Mouse (Mus musculus): Measurements from ENCODE around the gene Ncoa4. TPM values are rescaled to one million over a fixed set of nuclear protein-coding genes. Genes with fewer than 3 reads are reported as not detected.

The Ncoa4 gene
- polyA plus RNA-seq, 1 experiment from 2014 or later = 106 TPM

DNA sequence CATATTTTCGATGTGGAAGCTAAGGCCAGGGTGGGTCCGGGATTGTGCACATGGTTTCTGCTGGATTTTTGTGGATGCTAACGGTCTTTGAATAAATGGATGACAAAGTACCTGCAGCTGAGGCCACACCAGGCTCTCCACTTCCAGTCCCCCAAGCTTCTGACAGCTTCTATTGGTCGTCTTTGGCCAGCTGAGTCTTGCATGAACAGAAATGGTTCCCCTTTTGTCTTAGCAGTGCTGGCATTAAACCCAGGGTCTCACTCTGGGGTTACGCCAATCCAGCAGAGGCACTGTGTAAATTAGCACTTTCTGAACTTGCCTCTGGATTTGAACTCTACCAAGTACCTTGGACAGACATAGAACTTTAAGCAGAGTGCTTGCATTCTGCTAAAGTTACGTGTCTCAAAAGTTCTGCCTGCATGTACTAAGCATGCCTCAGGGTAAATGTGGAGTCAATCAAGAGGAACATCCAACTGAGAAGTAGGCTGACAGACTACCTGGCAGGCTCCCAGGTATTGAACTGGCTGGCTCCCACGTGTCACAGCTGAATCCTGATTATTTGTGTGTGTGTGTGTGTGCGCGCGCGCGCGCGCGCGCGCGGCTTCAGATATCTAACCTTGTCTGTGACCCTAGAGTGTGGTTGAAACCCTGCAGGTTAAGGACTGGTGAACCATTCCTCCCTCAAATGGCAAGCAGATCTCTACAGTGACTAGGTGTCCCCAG, 7.3 kb upstream of the Ncoa4 start:
- Histone ChIP-seq H3K9me3 (ENCODE audit: control insufficient read depth, low read length) (peaks cover 7% of the 10 kb centered on the region; the same call in 1 of the 2 replicates), H3K4me3 (ENCODE audit: low read length) (no peak overlapping the region), H3K27ac (ENCODE audit: low read depth, low read length) (no peak overlapping the region), H3K9ac (ENCODE audit: low read depth, low read length) (no peak overlapping the region), H3K4me2 (replicated peaks; ENCODE audit: low read depth, low read length) (no peak overlapping the region), H3K4me1 (ENCODE audit: control insufficient read depth, insufficient read depth, low read length) (no peaks in the 10 kb centered on the region), H3K36me3 (ENCODE audit: control insufficient read depth, insufficient read depth, low read length) (no peaks in the 10 kb centered on the region), H3K27me3 (ENCODE audit: control insufficient read depth, insufficient read depth, low read length) (no peaks in the 10 kb centered on the region)
- WGBS = 88% methylated on average over 18 of the region's 18 CpGs
- ATAC-seq (ENCODE audit: low FRiP score, low TSS enrichment) = no peak

DNA sequence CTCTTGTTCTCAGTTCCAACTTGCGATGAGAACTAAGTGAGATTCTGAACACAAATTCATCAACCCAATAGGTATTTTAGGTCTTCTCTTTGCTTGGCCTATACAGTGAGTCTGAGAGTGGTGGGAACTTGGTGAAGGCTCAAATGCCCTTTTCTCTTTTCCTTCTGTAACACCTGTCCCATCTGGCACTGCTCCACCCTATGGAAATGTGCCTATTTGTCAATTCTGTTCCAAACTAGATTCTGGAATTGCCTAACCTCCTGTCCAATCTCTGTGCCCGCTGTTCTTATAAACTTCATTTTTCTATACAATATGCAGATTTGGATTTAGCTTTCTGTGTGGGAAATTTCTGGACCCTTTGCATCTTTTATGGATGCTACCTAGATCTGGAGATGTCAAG, 6.5 kb upstream of the Ncoa4 start:
- Histone ChIP-seq H3K27ac (ENCODE audit: low read depth, low read length) (no peak overlapping the region), H3K4me2 (replicated peaks; ENCODE audit: low read depth, low read length) (no peak overlapping the region), H3K9ac (ENCODE audit: low read depth, low read length) (no peak overlapping the region), H3K4me3 (ENCODE audit: low read length) (no peak overlapping the region), H3K27me3 (ENCODE audit: control insufficient read depth, insufficient read depth, low read length) (no peaks in the 10 kb centered on the region), H3K9me3 (ENCODE audit: control insufficient read depth, low read length) (peaks cover 2% of the 10 kb centered on the region; the same call in 1 of the 2 replicates), H3K4me1 (ENCODE audit: control insufficient read depth, insufficient read depth, low read length) (no peaks in the 10 kb centered on the region), H3K36me3 (ENCODE audit: control insufficient read depth, insufficient read depth, low read length) (no peaks in the 10 kb centered on the region)
- WGBS = 100% methylated on average over 2 of the region's 2 CpGs
- ATAC-seq (ENCODE audit: low FRiP score, low TSS enrichment) = no peak

DNA sequence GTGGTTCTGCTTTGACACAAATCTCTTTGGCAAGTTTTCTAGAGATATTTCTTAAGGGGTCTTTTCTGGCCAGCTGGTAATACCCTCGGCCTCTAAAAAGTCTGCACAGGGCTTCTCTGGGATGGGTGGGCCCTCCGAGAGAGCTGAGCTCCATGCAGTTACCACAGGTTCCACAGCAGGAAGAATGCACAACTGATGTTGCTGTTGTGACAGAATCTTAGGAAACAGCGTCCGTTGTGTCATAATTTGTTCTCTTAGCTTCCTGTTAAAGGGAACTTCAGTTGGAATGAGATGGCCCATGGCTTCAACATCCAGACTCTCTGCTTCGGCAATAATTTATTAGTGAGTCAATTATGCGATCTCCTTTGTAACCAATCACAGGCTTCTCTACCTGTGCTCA, 4.9 kb upstream of the Ncoa4 start:
- no peak for ATAC-seq (ENCODE audit: low FRiP score, low TSS enrichment)
- no peak overlapping the region for H3K9ac ChIP-seq (ENCODE audit: low read depth, low read length)
- H3K27ac ChIP-seq (ENCODE audit: low read depth, low read length) = no peak overlapping the region
- WGBS = 91% methylated on average over 6 of the region's 6 CpGs
- no peaks in the 10 kb centered on the region for H3K9me3 ChIP-seq (ENCODE audit: control insufficient read depth, low read length)
- H3K36me3 ChIP-seq (ENCODE audit: control insufficient read depth, insufficient read depth, low read length) = no peaks in the 10 kb centered on the region
- H3K4me2 ChIP-seq (replicated peaks; ENCODE audit: low read depth, low read length) = no peak overlapping the region
- H3K27me3 ChIP-seq (ENCODE audit: control insufficient read depth, insufficient read depth, low read length) = no peaks in the 10 kb centered on the region
- H3K4me3 ChIP-seq (ENCODE audit: low read length) = no peak overlapping the region
- H3K4me1 ChIP-seq (ENCODE audit: control insufficient read depth, insufficient read depth, low read length) = no peaks in the 10 kb centered on the region

DNA sequence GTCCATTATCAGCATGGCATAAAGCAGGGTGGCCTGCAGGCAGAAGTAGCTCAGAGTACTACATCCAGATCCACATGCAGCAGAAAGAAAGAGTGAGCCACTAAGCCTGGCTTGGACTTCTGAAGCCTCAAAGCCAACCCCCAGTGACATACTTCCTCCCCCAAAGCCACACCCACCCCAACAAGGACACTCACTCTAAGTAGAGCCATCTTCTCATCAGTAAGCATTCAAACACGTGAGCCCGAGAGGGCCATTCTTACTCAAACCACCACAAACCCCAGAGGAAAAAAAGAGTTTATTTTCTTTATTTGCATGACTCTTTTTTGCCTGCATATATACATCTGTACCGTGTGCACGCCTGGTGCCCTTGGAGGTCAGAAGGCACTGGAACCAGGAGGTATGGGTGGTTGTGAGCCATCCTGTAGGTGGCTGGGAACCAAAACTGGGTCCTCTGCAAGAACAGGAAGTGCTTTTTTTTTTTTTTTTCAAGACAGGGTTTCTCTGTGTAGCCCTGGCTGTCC, 455 bp upstream of the Ncoa4 start:
- ATAC-seq (ENCODE audit: low FRiP score, low TSS enrichment) = peak; percentile 36; the same call in 1 of the 2 replicates
- peak overlapping the region; percentile 75 for H3K4me2 ChIP-seq (replicated peaks; ENCODE audit: low read depth, low read length)
- H3K9ac ChIP-seq (ENCODE audit: low read depth, low read length) = peak overlapping the region; percentile 77; the same call in 1 of the 2 replicates
- no peaks in the 10 kb centered on the region for H3K36me3 ChIP-seq (ENCODE audit: control insufficient read depth, insufficient read depth, low read length)
- WGBS = 44% methylated on average over 4 of the region's 4 CpGs
- no peaks in the 10 kb centered on the region for H3K27me3 ChIP-seq (ENCODE audit: control insufficient read depth, insufficient read depth, low read length)
- 0 out of 2 replicates have a peak overlapping the region, but pooled peaks have one; percentile 47 for H3K27ac ChIP-seq (ENCODE audit: low read depth, low read length)
- peak overlapping the region; percentile 65 for H3K4me3 ChIP-seq (ENCODE audit: low read length)
- H3K9me3 ChIP-seq (ENCODE audit: control insufficient read depth, low read length) = no peaks in the 10 kb centered on the region
- peaks cover 12% of the 10 kb centered on the region for H3K4me1 ChIP-seq (ENCODE audit: control insufficient read depth, insufficient read depth, low read length)

DNA sequence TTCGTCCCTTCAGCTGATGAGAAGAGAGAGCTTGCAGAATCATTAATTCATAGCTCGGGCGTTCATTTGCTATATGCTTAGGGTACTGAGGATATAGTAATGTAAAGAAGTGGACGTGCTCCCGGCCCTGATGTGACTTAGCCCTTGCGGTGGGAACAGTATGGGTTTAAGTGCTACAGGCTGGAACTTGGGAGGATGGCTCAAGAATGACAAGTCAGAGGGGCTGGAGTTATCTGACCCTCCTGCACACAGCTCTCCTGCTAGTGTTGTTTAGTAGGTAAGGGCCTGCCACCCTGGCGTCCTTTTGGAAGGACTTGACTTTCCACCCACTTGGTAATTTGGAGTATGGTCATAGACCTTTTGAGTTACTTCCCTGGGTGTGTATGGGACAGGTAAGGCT, 898 bp downstream of the Ncoa4 start:
- Histone ChIP-seq H3K4me2 (replicated peaks; ENCODE audit: low read depth, low read length) (peak overlapping the region; percentile 75), H3K9ac (ENCODE audit: low read depth, low read length) (peak overlapping the region; percentile 77), H3K4me1 (ENCODE audit: control insufficient read depth, insufficient read depth, low read length) (peaks cover 20% of the 10 kb centered on the region), H3K9me3 (ENCODE audit: control insufficient read depth, low read length) (no peaks in the 10 kb centered on the region), H3K27ac (ENCODE audit: low read depth, low read length) (no peak overlapping the region), H3K27me3 (ENCODE audit: control insufficient read depth, insufficient read depth, low read length) (no peaks in the 10 kb centered on the region), H3K4me3 (ENCODE audit: low read length) (peak overlapping the region; percentile 65), H3K36me3 (ENCODE audit: control insufficient read depth, insufficient read depth, low read length) (no peaks in the 10 kb centered on the region)
- no peak for ATAC-seq (ENCODE audit: low FRiP score, low TSS enrichment)
- 30% methylated on average over 7 of the region's 7 CpGs for WGBS

DNA sequence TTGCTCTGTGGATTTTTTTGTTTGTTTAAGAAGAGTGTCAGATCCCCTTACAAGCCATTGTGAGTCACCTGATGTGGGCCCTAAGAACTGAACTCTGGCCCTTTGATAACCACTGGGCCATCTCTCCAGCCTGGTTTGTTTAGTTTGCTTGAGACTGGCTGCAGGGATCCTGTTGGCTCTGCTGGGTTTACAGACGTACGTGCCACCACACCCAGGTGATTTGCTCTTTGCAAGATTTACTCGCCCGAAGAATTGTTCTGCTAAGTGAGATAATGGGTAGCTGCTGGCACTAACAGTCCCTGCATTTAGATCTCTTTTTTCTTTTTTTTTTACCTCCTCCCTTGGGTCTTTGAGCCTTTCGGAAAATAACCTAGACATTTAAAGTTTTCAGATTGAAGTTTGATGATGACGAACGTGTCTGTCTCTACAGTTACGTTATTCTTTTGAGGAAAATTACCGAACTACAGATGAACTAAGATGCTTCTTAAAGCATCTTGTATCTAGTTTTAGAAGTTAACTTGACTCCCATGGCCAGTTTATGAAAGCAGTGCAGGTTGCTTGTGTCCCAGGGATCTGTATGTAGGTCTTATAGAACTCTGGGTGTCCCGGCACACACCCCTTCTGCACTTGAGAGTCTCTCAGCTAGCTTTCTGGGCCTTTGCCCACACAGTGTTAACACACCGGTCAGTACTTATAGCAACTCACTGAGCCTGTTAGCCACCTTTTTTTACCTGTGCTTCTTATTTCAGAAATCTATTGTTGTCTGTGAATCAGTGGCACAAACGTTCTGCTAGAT, 1.6 kb downstream of the Ncoa4 start:
- WGBS = 86% methylated on average over 12 of the region's 12 CpGs
- H3K4me1 ChIP-seq (ENCODE audit: control insufficient read depth, insufficient read depth, low read length) = peaks cover 20% of the 10 kb centered on the region

DNA sequence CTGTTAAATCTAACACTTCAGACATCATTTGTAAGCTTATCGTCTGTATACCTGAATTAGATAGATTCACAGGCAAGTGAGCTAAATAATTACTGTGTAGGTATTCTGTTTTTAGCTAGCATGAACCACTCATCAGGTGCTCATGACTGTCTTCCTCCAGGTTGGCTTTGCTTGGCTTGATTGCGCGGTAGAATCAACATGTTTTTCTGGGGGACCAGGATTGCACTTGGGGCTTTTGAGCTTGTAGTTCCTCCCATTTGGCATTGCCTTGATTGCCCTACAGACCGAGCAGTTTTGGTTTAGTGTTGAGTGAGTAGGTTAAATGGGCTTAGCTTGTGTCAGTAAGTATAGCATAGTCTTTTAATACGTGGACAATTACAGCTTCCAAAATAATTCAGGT, 2.6 kb downstream of the Ncoa4 start:
- no peak overlapping the region for H3K27ac ChIP-seq (ENCODE audit: low read depth, low read length)
- H3K27me3 ChIP-seq (ENCODE audit: control insufficient read depth, insufficient read depth, low read length) = no peaks in the 10 kb centered on the region
- no peak overlapping the region for H3K9ac ChIP-seq (ENCODE audit: low read depth, low read length)
- no peak overlapping the region for H3K4me3 ChIP-seq (ENCODE audit: low read length)
- WGBS = 83% methylated on average over 5 of the region's 5 CpGs
- no peaks in the 10 kb centered on the region for H3K9me3 ChIP-seq (ENCODE audit: control insufficient read depth, low read length)
- peaks cover 20% of the 10 kb centered on the region for H3K4me1 ChIP-seq (ENCODE audit: control insufficient read depth, insufficient read depth, low read length)
- no peak overlapping the region for H3K4me2 ChIP-seq (replicated peaks; ENCODE audit: low read depth, low read length)
- ATAC-seq (ENCODE audit: low FRiP score, low TSS enrichment) = no peak
- no peaks in the 10 kb centered on the region for H3K36me3 ChIP-seq (ENCODE audit: control insufficient read depth, insufficient read depth, low read length)

More for the DNA sequence above, 1.6 kb downstream of the Ncoa4 start:
- no peak for ATAC-seq (ENCODE audit: low FRiP score, low TSS enrichment)
- H3K4me2 ChIP-seq (replicated peaks; ENCODE audit: low read depth, low read length) = peak overlapping the region; percentile 75
- no peak overlapping the region for H3K27ac ChIP-seq (ENCODE audit: low read depth, low read length)
- no peaks in the 10 kb centered on the region for H3K27me3 ChIP-seq (ENCODE audit: control insufficient read depth, insufficient read depth, low read length)
- H3K36me3 ChIP-seq (ENCODE audit: control insufficient read depth, insufficient read depth, low read length) = no peaks in the 10 kb centered on the region
- H3K9me3 ChIP-seq (ENCODE audit: control insufficient read depth, low read length) = no peaks in the 10 kb centered on the region
- H3K4me3 ChIP-seq (ENCODE audit: low read length) = peak overlapping the region; percentile 65
- H3K9ac ChIP-seq (ENCODE audit: low read depth, low read length) = peak overlapping the region; percentile 77; the same call in 1 of the 2 replicates

DNA sequence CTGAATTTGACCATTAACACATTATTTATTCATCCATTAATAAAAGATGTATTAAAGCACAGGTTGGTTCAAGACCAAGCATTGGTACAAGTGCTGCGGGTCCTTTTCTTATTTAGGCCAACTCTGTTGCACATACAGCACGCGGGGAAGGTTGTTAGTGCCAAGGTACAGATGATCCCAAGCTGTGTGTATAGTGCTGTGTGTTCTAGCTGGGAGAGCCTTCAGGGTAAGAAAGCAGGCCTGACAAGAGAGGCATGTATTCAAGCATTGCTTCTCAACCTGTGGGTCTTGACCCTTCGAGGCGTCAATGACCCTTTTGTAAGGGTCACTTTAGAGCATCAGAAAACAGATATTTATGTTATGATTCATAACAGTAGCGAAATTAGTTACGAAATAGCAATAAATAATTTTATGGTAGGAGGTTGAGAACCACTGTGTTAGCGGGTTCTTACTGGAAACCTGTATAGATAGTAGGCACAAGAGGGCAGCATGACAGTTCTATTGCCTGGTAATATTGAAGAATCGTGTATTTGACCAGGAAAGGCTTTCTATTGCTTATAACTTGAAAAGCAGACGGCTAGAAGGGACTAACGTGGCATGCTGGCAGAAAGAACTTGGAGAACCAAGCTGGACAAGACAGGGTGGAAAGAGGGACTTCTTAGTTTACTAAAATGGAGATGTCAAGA, 3.7 kb downstream of the Ncoa4 start:
- no peak for ATAC-seq (ENCODE audit: low FRiP score, low TSS enrichment)
- H3K4me3 ChIP-seq (ENCODE audit: low read length) = no peak overlapping the region
- no peak overlapping the region for H3K27ac ChIP-seq (ENCODE audit: low read depth, low read length)
- H3K27me3 ChIP-seq (ENCODE audit: control insufficient read depth, insufficient read depth, low read length) = no peaks in the 10 kb centered on the region
- no peak overlapping the region for H3K4me2 ChIP-seq (replicated peaks; ENCODE audit: low read depth, low read length)
- peaks cover 20% of the 10 kb centered on the region for H3K4me1 ChIP-seq (ENCODE audit: control insufficient read depth, insufficient read depth, low read length)
- no peak overlapping the region for H3K9ac ChIP-seq (ENCODE audit: low read depth, low read length)
- H3K9me3 ChIP-seq (ENCODE audit: control insufficient read depth, low read length) = no peaks in the 10 kb centered on the region
- no peaks in the 10 kb centered on the region for H3K36me3 ChIP-seq (ENCODE audit: control insufficient read depth, insufficient read depth, low read length)
- WGBS = 91% methylated on average over 11 of the region's 11 CpGs

Measured in kidney, embryonic 14.5 days (tissue).